Mouse (Mus musculus) left cerebral cortex, postnatal 36 days (tissue): Measurements from ENCODE around the gene Ptdss2. TPM values are rescaled to one million over a fixed set of nuclear protein-coding genes. Genes with fewer than 3 reads are reported as not detected.

Experiments used
- DNase-seq, 2 experiments: peaks; one replicate each; pipeline ENCODE4 v3.0.0; 2021 to 2022; ENCODE audit warnings: low spot score in 2 of 2, mixed read lengths in 1 of 2
- intact Hi-C: fragments of 180-260 bp; cut with DNase I; formaldehyde crosslinking; loops from one replicate; pipeline ENCODE4 v1.15.1; 2025
- total RNA-seq, 2 experiments: library from RNA; stranded (reverse); gene quantifications; 2 replicates each; pipeline ENCODE4 v1.2.3; 2021

Ptdss2 gene
- total RNA-seq, 2 experiments from 2014 or later = 45.1 to 52.1 TPM

- DNase-seq = no peak
- intact Hi-C loops = no loop called here
Measured at GRCm38 (mm10) chr7:141119487-141119886, 2.7 kb upstream of the Ptdss2 start.

- intact Hi-C loops = no loop called here
- no peak for DNase-seq
Measured at GRCm38 (mm10) chr7:141120605-141121004, 1.6 kb upstream of the Ptdss2 start.

- no peak for DNase-seq
- intact Hi-C loops = no loop called here
Measured at GRCm38 (mm10) chr7:141121051-141121531, 1.1 kb upstream of the Ptdss2 start.

- DNase-seq = peak; percentile 86
- intact Hi-C loops = no loop called here
Measured at GRCm38 (mm10) chr7:141122689-141123516, 721 bp downstream of the Ptdss2 start.

GRCm38 (mm10) chr7:141123517-141123856 lies 1.3 kb downstream of the Ptdss2 start:
- no peak for DNase-seq
- intact Hi-C loops = no loop called here

GRCm38 (mm10) chr7:141131024-141131820 lies 9.0 kb downstream of the Ptdss2 start:
- intact Hi-C loops = loop anchor here (5.0 kb wide), 1 partner anchor 41 kb away; the partner anchor contains the start of gene Rnh1
- peak; percentile 88 to 90 for DNase-seq

GRCm38 (mm10) chr7:141131904-141132755 lies 9.9 kb downstream of the Ptdss2 start:
- DNase-seq = no peak
- intact Hi-C loops = loop anchor here (5.0 kb wide), 1 partner anchor 40 kb away; the partner anchor contains the start of gene Rnh1

- no peak for DNase-seq
- intact Hi-C loops = no loop called here
Measured at GRCm38 (mm10) chr7:141141326-141141725, 19.1 kb downstream of the Ptdss2 start.

- no peak for DNase-seq
- intact Hi-C loops = no loop called here
Measured at GRCm38 (mm10) chr7:141143112-141143511, 20.9 kb downstream of the Ptdss2 start.

GRCm38 (mm10) chr7:141143861-141144260 lies 21.7 kb downstream of the Ptdss2 start:
- intact Hi-C loops = no loop called here
- DNase-seq = no peak

GRCm38 (mm10) chr7:141144650-141145049 lies 22.5 kb downstream of the Ptdss2 start:
- intact Hi-C loops = no loop called here
- DNase-seq = no peak

- no peak for DNase-seq
- intact Hi-C loops = no loop called here
Measured at GRCm38 (mm10) chr7:141145403-141145802, 23.2 kb downstream of the Ptdss2 start.

- no peak for DNase-seq
- intact Hi-C loops = no loop called here
Measured at GRCm38 (mm10) chr7:141146043-141146595, 23.9 kb downstream of the Ptdss2 start.

- no peak for DNase-seq
- intact Hi-C loops = no loop called here
Measured at GRCm38 (mm10) chr7:141147044-141147443, 24.9 kb downstream of the Ptdss2 start.

- intact Hi-C loops = no loop called here
- no peak for DNase-seq
Measured at GRCm38 (mm10) chr7:141148639-141149038, 26.5 kb downstream of the Ptdss2 start.

GRCm38 (mm10) chr7:141155362-141155761 lies 33.2 kb downstream of the Ptdss2 start:
- no peak for DNase-seq
- intact Hi-C loops = no loop called here

- intact Hi-C loops = no loop called here
- DNase-seq = no peak
Measured at GRCm38 (mm10) chr7:141164397-141164796, 42.2 kb downstream of the Ptdss2 start.

- no peak for DNase-seq
- intact Hi-C loops = no loop called here
Measured at GRCm38 (mm10) chr7:141164850-141165249, 42.7 kb downstream of the Ptdss2 start.

GRCm38 (mm10) chr7:141167901-141168517 lies 45.8 kb downstream of the Ptdss2 start:
- DNase-seq = no peak
- intact Hi-C loops = no loop called here
